In the genomic region with DNA sequence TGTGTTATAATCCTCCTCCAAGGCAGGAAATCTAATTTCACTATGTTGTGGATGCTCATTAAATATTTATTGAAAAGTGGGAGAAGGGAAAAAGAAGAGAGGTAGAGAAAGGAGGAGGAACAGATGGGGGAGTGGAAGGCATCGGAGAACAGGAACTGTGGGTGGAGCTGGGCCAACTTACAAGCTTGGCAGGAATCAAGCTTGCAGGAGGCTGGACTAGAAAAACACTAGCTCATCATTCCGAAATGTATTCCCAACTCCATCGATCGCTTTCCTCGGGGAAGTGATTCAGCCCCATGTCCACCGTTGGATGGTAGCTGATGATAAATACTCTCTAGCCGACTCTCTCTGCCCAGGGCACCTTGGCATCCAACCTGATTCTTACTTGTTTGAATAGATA, we compare ENCODE assay signal across 12 mouse cellular contexts. TPM values are rescaled to one million over a fixed set of nuclear protein-coding genes. Genes with fewer than 3 reads are reported as not detected.
A peak's percentile ranks its signal among the peaks of the same experiment; 100 is the strongest.
DNase-seq lines count a peak whose midpoint lies in the region; ATAC-seq and TF ChIP-seq lines count a peak whose summit lies in the region.
"Had no signal": no experiment of that assay in that cellular context is flagged by ENCODE, and none has a peak within 500 bp of the region (broad histone marks: within the 10 kb centered on the region; RNA-seq: fewer than 3 reads in every experiment).

No protein-coding gene starts in this region.

- intact Hi-C loops in gastrocnemius, adult 2 months (cut with DNase I): no loop called here
- intact Hi-C loops in left cerebral cortex, postnatal 36 days (cut with DNase I): no loop called here

- H3K27ac ChIP-seq in gastrocnemius, adult 2 months: no peak overlapping the region
- no peak overlapping the region for H3K27ac ChIP-seq in hindbrain, embryonic 10.5 days
- H3K27ac ChIP-seq: heart, embryonic 15.5 days had no signal

- WGBS in hindbrain, embryonic 10.5 days: 88% methylated on average over 7 of the region's 7 CpGs

- no peak overlapping the region for H3K4me3 ChIP-seq in gastrocnemius, adult 2 months
- H3K4me3 ChIP-seq in hindbrain, embryonic 10.5 days: no peak overlapping the region
- H3K4me3 ChIP-seq: heart, embryonic 15.5 days had no signal

- H3K36me3 ChIP-seq in hindbrain, embryonic 10.5 days: no peaks in the 10 kb centered on the region
- H3K36me3 ChIP-seq: heart, embryonic 15.5 days had no signal

- H3K27me3 ChIP-seq in hindbrain, embryonic 10.5 days (ENCODE audit: insufficient read depth, poor library complexity, severe bottlenecking): no peaks in the 10 kb centered on the region
- H3K27me3 ChIP-seq: heart, embryonic 15.5 days had no signal

- TF ChIP-seq POLR2A in brain, embryonic 14.5 days (IDR thresholded peaks at IDR 0.05; ENCODE audit: borderline replicate concordance, extremely low read depth, insufficient read depth, insufficient read length, poor library complexity, severe bottlenecking): no peak

- H3K4me1 ChIP-seq in hindbrain, embryonic 10.5 days (replicated peaks): peaks cover 16% of the 10 kb centered on the region

- peak; percentile 24 for DNase-seq in gastrocnemius, adult 2 months
- DNase-seq in gastrocnemius, adult 8-10 months (ENCODE audit: low spot score in 2 of 2): no peak
- peak; percentile 88 for DNase-seq in NIH3T3 (ENCODE audit: low read depth)
- peak; percentile 77 for DNase-seq in brain, embryonic 14.5 days (ENCODE audit: low read depth)
- peak; percentile 45 to 67 for DNase-seq in left cerebral cortex, postnatal 36 days (ENCODE audit: low spot score in 2 of 2)
- DNase-seq in hindbrain, embryonic 10.5 days (ENCODE audit: low spot score): no peak
- DNase-seq: embryo, embryonic 11 days; lung, postnatal 4 days; thymus, postnatal 14 days had no signal

- TF ChIP-seq CTCF in gastrocnemius, adult 2 months (IDR thresholded peaks at IDR 0.05): no peak
- TF ChIP-seq CTCF in brain, embryonic 14.5 days (IDR thresholded peaks at IDR 0.05; ENCODE audit: borderline replicate concordance, extremely low read depth, insufficient read depth, insufficient read length): no peak

- H3K9me3 ChIP-seq in hindbrain, embryonic 10.5 days: no peaks in the 10 kb centered on the region
- H3K9me3 ChIP-seq: heart, embryonic 15.5 days had no signal

- no peak for ATAC-seq in inflammation-experienced regulatory T-cells, adult 6 months
- ATAC-seq: intestine, postnatal 0 days had no signal

RNA-seq across cellular contexts. Expression of a gene that starts 29.9 kb away (rescaled TPM):
- total RNA-seq in gastrocnemius, adult 2 months (2021): 1 to 10 TPM; 7.1 to 8.0 TPM
- total RNA-seq in gastrocnemius, adult 8-10 months (2022): 1 to 10 TPM; 3.8 to 5.8 (median 4.7) TPM
- polyA plus RNA-seq in brain, embryonic 14.5 days (2012; rRNA removed): 19.6 and 31.4 TPM in 2 replicates
- 100 to 1,000 TPM; 102 to 104 TPM for total RNA-seq in left cerebral cortex, postnatal 36 days (2021)
- 3.5 and 4.5 TPM in 2 replicates for polyA plus RNA-seq in hindbrain, embryonic 10.5 days (2016; fragmentation: Nextera tagmentation; extraction: Ambion mirVana)
- polyA plus RNA-seq in inflammation-experienced regulatory T-cells, adult 6 months (2017; shearing (Covaris generic)): under 1 TPM; 0.12 to 0.28 (median 0.16) TPM

Comparison
In these comparisons a context has a peak if more than half of its experiments do, and no peak if none do; other contexts are left out.
1. DNase-seq: peak in gastrocnemius, adult 2 months (single experiment), NIH3T3 (single experiment), brain, embryonic 14.5 days (single experiment) and left cerebral cortex, postnatal 36 days (2 of 2); none in gastrocnemius, adult 8-10 months (0 of 2) and hindbrain, embryonic 10.5 days (single experiment).
2. RNA of a gene that starts 29.9 kb away (total RNA-seq): 102 to 104 TPM in left cerebral cortex, postnatal 36 days; 7.1 to 8.0 TPM in gastrocnemius, adult 2 months and 3.8 to 5.8 TPM in gastrocnemius, adult 8-10 months; every median in the first group is over 10 times any median in the second.